Mouse (Mus musculus) lung, adult 2 months (tissue): ENCODE measurements at regions not wholly inside any gene's neighbourhood (a gene's known extent, or its start where the extent isn't known, plus 50 kb on each side); places are given as distances from the start of the nearest gene placed in this dataset.

Source experiments
- CTCF ChIP-seq: fragments of 200-500 bp; IDR thresholded peaks from 2 replicates; pipeline ENCODE4 v1.5.1; 2011; ENCODE audit warnings: mild to moderate bottlenecking, low read length, control low read depth; ENCODE audit not compliant: insufficient read depth
- POLR2A ChIP-seq: fragments of 200-500 bp; IDR thresholded peaks from 2 replicates; pipeline ENCODE4 v1.6.1; 2011; ENCODE audit warnings: low read depth, mild to moderate bottlenecking, control low read depth, low read length, borderline replicate concordance; ENCODE audit errors: extremely low read depth

DNA sequence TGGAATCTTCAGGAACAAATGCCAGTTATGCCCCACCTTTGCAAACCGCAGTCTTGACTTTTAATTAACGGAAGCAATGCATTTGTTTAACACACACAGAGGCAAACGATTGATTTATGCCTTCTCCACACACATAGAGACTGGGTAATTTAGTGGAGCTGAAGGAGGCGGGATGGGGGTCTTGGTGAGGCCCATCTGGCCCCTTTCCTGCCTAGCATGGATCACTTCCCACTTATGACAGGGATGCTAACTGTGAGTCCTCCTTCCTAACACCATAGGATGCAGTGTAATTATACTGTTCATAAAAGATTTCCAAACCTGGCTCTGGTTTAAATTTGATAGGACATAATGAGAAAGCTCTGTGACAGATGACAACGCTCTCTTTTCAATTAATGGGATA lies 101.1 kb upstream of the Map1b start:
- no peak for TF ChIP-seq CTCF
- TF ChIP-seq POLR2A, result no peak
